In genomic region chr3:89799476-89799875, GRCm38 (mm10) we compare ENCODE assay signal across 12 mouse cellular contexts. TPM values are rescaled to one million over a fixed set of nuclear protein-coding genes. Genes with fewer than 3 reads are reported as not detected.
A peak's percentile ranks its signal among the peaks of the same experiment; 100 is the strongest.
DNase-seq lines count a peak whose midpoint lies in the region; ATAC-seq lines count a peak whose summit lies in the region.
"Had no signal": no experiment of that assay in that cellular context is flagged by ENCODE, and none has a peak within 500 bp of the region (broad histone marks: within the 10 kb centered on the region; RNA-seq: fewer than 3 reads in every experiment).

No protein-coding gene starts in this region.

- H3K36me3 ChIP-seq in kidney, embryonic 14.5 days (ENCODE audit: control insufficient read depth, insufficient read depth, low read length), result no peaks in the 10 kb centered on the region
- no peaks in the 10 kb centered on the region for H3K36me3 ChIP-seq in intestine, embryonic 14.5 days (ENCODE audit: control insufficient read depth, insufficient read depth, low read length)
- no peaks in the 10 kb centered on the region for H3K36me3 ChIP-seq in neural tube, embryonic 13.5 days
- H3K36me3 ChIP-seq: liver, embryonic 15.5 days had no signal

- H3K9me3 ChIP-seq in kidney, embryonic 14.5 days (ENCODE audit: control insufficient read depth, low read length), result no peaks in the 10 kb centered on the region
- H3K9me3 ChIP-seq in intestine, embryonic 14.5 days (ENCODE audit: control insufficient read depth, low read length), result no peaks in the 10 kb centered on the region
- no peaks in the 10 kb centered on the region for H3K9me3 ChIP-seq in neural tube, embryonic 13.5 days
- H3K9me3 ChIP-seq: liver, embryonic 15.5 days had no signal

- 6% methylated on average over 13 of the region's 13 CpGs for WGBS in kidney, embryonic 14.5 days
- WGBS in intestine, embryonic 14.5 days, result 6% methylated on average over 13 of the region's 13 CpGs
- WGBS in neural tube, embryonic 13.5 days, result 7% methylated on average over 13 of the region's 13 CpGs

- no peaks in the 10 kb centered on the region for H3K4me1 ChIP-seq in kidney, embryonic 14.5 days (ENCODE audit: control insufficient read depth, insufficient read depth, low read length)
- H3K4me1 ChIP-seq in intestine, embryonic 14.5 days (replicated peaks; ENCODE audit: control insufficient read depth, insufficient read depth, low read length), result no peaks in the 10 kb centered on the region
- H3K4me1 ChIP-seq in neural tube, embryonic 13.5 days (replicated peaks), result peaks cover 5% of the 10 kb centered on the region

- H3K9ac ChIP-seq in kidney, embryonic 14.5 days (ENCODE audit: low read depth, low read length), result no peak overlapping the region
- no peak overlapping the region for H3K9ac ChIP-seq in intestine, embryonic 14.5 days (ENCODE audit: low read length)
- no peak overlapping the region for H3K9ac ChIP-seq in neural tube, embryonic 13.5 days
- H3K9ac ChIP-seq: liver, embryonic 15.5 days had no signal

- no peak for ATAC-seq in kidney, embryonic 14.5 days (ENCODE audit: low FRiP score, low TSS enrichment)
- no peak for ATAC-seq in intestine, embryonic 14.5 days (replicated peaks; ENCODE audit: low FRiP score, low TSS enrichment, low read depth)
- no peak for ATAC-seq in neural tube, embryonic 13.5 days (ENCODE audit: low read depth)

- no peak overlapping the region for H3K4me3 ChIP-seq in kidney, embryonic 14.5 days (ENCODE audit: low read length)
- H3K4me3 ChIP-seq in intestine, embryonic 14.5 days (ENCODE audit: low read depth, low read length), result no peak overlapping the region
- H3K4me3 ChIP-seq in neural tube, embryonic 13.5 days, result no peak overlapping the region
- H3K4me3 ChIP-seq: liver, embryonic 15.5 days had no signal

- peak; percentile 60 for DNase-seq in adrenal gland, postnatal 14 days
- no peak for DNase-seq in adrenal gland, postnatal 4 days (ENCODE audit: low spot score in 2 of 2)
- no peak for DNase-seq in kidney, adult 18-20 months
- no peak for DNase-seq in intestine, embryonic 14.5 days (ENCODE audit: low spot score)
- no peak for DNase-seq in right cerebral cortex, postnatal 10 days (ENCODE audit: low spot score in 2 of 2)
- DNase-seq in layer of hippocampus, adult 9-10 months (ENCODE audit: low spot score), result no peak
- DNase-seq: cerebellum, adult 11 months; kidney, postnatal 10 days; thymus, postnatal 4 days had no signal

- H3K4me2 ChIP-seq in kidney, embryonic 14.5 days (replicated peaks; ENCODE audit: low read depth, low read length), result peak overlapping the region; percentile 38
- peak overlapping the region; percentile 42 for H3K4me2 ChIP-seq in intestine, embryonic 14.5 days (ENCODE audit: low read length)
- H3K4me2 ChIP-seq in neural tube, embryonic 13.5 days, result peak overlapping the region; percentile 27; the same call in 1 of the 2 replicates
- H3K4me2 ChIP-seq: liver, embryonic 15.5 days had no signal

- H3K27ac ChIP-seq in kidney, embryonic 14.5 days (ENCODE audit: low read depth, low read length), result no peak overlapping the region
- no peak overlapping the region for H3K27ac ChIP-seq in intestine, embryonic 14.5 days (ENCODE audit: low read depth)
- H3K27ac ChIP-seq in neural tube, embryonic 13.5 days (replicated peaks), result no peak overlapping the region
- H3K27ac ChIP-seq: liver, embryonic 15.5 days had no signal

- H3K27me3 ChIP-seq in kidney, embryonic 14.5 days (ENCODE audit: control insufficient read depth, insufficient read depth, low read length), result no peaks in the 10 kb centered on the region
- no peaks in the 10 kb centered on the region for H3K27me3 ChIP-seq in intestine, embryonic 14.5 days (replicated peaks; ENCODE audit: control insufficient read depth, insufficient read depth, low read length)
- H3K27me3 ChIP-seq in neural tube, embryonic 13.5 days, result no peaks in the 10 kb centered on the region

RNA-seq across cellular contexts. Expression of gene Ube2q1, which starts 26.1 kb away (rescaled TPM):
- total RNA-seq in adrenal gland, postnatal 14 days (2021), result 57.2 and 65.2 TPM in 2 replicates
- total RNA-seq in adrenal gland, postnatal 4 days (2021), result 10 to 100 TPM; 68.0 to 72.1 TPM
- 22.1 and 22.5 TPM in 2 replicates for polyA plus RNA-seq in kidney, embryonic 14.5 days (2014; fragmentation: Nextera tagmentation; extraction: Ambion mirVana)
- polyA plus RNA-seq in intestine, embryonic 14.5 days (2014; fragmentation: Nextera tagmentation; extraction: Ambion mirVana), result 21.3 and 21.9 TPM in 2 replicates
- polyA plus RNA-seq in neural tube, embryonic 13.5 days (2015; fragmentation: Nextera tagmentation; extraction: Ambion mirVana), result 14.3 and 15.2 TPM in 2 replicates

RNA-seq across cellular contexts. Expression of gene She, which starts 31.7 kb away (rescaled TPM):
- total RNA-seq in adrenal gland, postnatal 14 days (2021), result 11.7 and 14.1 TPM in 2 replicates
- 10 to 100 TPM; 16.2 to 16.9 TPM for total RNA-seq in adrenal gland, postnatal 4 days (2021)
- polyA plus RNA-seq in kidney, embryonic 14.5 days (2014; fragmentation: Nextera tagmentation; extraction: Ambion mirVana), result 5.4 and 8.2 TPM in 2 replicates
- 4.2 TPM in 2 replicates for polyA plus RNA-seq in intestine, embryonic 14.5 days (2014; fragmentation: Nextera tagmentation; extraction: Ambion mirVana)
- polyA plus RNA-seq in neural tube, embryonic 13.5 days (2015; fragmentation: Nextera tagmentation; extraction: Ambion mirVana), result 1.9 and 2.5 TPM in 2 replicates

RNA-seq across cellular contexts. Expression of gene Chrnb2, which starts 35.0 kb away (rescaled TPM):
- total RNA-seq in adrenal gland, postnatal 14 days (2021), result 3.6 and 4.1 TPM in 2 replicates
- total RNA-seq in adrenal gland, postnatal 4 days (2021), result 1 to 10 TPM; 5.8 to 6.1 TPM
- 0.50 and 0.73 TPM in 2 replicates for polyA plus RNA-seq in kidney, embryonic 14.5 days (2014; fragmentation: Nextera tagmentation; extraction: Ambion mirVana)
- polyA plus RNA-seq in intestine, embryonic 14.5 days (2014; fragmentation: Nextera tagmentation; extraction: Ambion mirVana), result 2.6 TPM in 2 replicates
- 27.0 and 27.4 TPM in 2 replicates for polyA plus RNA-seq in neural tube, embryonic 13.5 days (2015; fragmentation: Nextera tagmentation; extraction: Ambion mirVana)
